Mouse (Mus musculus) frontal cortex, postnatal 36 days (tissue): Measurements from ENCODE around the gene Nup93.

Experiments
- DNase-seq, 2 experiments: peaks; one replicate each; pipeline ENCODE4 v3.0.0; 2022; ENCODE audit warnings: low spot score in 2 of 2

Gene Nup93

DNA sequence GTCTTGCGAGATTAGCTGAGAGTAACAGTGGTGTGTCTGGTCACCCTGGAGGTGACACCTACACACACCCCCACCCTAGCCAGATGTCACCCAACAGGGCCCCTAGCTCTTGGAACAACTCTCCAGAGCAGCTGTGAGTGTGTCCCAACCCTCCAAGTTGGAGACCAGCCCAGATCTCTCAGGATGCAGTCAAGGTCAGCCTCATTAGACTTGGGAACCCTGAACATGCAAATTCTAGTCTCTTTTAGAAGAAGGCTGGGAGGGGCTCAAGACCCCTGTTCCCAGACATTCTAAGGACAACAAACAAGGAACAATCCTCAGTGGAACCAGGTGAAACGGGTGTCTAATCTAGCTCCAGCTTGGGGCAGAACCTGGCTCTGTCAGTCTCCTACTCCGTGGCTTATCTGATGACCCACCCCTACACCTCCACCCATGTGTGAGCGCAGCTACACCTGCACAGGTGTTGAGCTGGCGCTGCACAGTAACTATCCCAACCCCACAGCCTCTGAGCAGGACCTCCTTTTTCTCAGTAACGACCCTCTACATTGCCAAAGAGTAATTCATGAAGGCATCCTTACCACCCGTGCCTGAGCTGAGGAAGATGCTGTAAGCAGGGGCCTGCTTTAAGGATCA is 148.4 kb downstream of the Nup93 start:
- no peak for DNase-seq

DNA sequence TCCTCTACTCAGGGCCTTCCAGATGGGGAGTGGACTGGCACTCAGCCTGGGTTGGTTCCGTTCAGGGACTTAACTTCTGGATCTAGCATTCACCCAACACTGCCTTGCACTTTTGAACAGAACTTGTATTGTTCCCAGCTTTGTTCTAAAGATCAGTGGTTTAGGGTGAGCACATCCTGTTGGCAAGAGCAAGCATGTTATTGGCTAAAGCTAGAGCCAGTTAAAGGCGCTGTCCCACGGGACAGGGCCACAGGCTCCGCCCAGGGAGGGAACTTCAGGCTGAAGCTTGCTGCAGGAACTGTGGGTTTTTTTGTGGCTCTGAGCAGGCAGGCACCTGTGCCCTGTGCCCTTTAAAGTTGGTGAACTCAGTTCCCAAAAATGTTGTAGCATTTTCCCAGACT is 148.9 kb downstream of the Nup93 start:
- DNase-seq: peak in 1 of 2 experiments; percentile 14

DNA sequence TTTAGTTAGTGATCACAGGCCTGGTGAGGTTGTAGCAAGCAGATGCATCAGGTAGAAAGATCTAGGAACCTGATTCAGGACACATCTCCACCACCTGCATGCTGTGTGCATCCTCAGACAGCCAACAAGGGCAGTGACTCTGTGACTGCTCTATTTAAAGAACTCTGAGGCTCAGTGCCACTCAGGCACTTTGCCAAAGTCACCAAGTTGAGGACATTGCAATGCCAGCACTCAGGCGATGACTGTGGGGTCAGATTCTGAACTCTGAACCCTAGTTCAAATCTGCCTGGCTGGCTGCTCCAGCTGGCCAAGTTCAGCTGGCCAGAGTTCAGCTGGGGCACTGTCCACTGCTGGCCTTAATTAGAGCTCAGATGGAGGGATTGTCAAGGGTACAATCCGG is 149.5 kb downstream of the Nup93 start:
- DNase-seq: no peak

DNA sequence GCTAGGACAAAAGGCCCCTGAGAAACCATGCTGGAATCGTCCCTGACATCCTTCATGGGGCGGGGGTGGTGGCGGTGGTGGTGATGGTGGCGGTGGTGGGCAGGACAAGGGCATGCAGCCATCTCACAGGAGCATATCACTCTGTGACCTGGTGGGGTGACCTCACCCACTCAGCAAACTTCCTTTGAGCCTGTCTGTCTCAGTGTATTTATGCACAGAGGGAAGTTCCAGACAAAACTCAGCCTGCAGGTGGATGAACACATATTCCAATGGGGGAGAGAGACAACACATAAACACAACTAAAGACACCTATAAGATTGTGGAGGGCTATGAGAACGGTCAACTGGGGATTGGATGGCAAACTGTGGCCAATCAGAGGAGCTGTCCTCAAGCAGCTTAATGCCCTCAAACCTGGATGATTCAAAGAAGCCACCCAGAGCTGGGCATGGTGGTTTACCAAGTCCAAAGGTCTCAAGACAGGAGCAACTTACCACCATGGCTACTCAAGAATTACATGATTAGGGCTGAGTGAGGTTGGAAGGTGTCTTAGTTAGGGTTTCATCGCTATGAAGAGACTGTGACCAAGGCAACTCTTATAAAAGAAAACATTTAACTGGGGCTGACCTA is 150.4 kb downstream of the Nup93 start:
- no peak for DNase-seq

DNA sequence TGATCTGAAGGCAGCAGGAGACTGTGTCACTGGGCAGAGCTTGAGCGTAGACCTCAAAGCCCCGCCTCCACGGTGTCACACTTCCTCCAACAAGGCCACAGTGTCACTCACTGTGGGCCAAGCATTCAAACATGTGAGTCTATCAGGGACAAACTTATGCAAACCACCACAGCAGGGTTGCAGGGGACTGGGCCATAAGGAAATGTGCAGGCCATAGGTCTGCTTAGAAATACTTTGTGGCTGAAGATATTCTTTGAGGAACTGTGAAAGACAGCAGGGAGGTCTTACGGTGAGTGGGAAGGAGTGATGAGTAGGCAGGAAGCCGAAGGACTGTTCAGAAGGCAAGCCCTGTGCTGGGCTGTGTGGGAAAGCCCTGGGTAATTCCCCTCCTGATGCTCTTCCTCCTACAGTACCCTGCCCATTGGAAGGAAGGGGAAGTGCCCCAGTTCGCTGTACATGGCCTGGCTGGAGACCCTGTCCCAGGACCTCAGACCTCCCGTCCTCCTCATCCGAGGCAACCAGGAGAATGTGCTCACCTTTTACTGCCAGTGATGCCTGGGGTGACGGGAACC is 151.1 kb downstream of the Nup93 start:
- DNase-seq: no peak
